Mouse (Mus musculus) kidney, postnatal 0 days (tissue): ENCODE data around the gene Cytl1. TPM values are rescaled to one million over a fixed set of nuclear protein-coding genes. Genes with fewer than 3 reads are reported as not detected.

Experiments
- ATAC-seq: fragments of 200-750 bp; cut with Nextera tagmentation; replicated peaks from 2 replicates; pipeline ENCODE4 v1.8.0; 2017; ENCODE audit warnings: low read depth, moderate number of reproducible peaks, moderate TSS enrichment, moderate library complexity; ENCODE audit not compliant: low FRiP score
- DNase-seq: peaks from one replicate; pipeline ENCODE4 v3.0.0-alpha.2; 2016; ENCODE audit warnings: low spot score
- H3K27ac ChIP-seq: fragments of 300-500 bp; sonication (generic); 2 replicates; pipeline ENCODE4 v1.5.1; 2014; ENCODE audit warnings: mild to moderate bottlenecking
- H3K27me3 ChIP-seq: fragments of 300-500 bp; sonication (generic); 2 replicates; pipeline ENCODE4 v1.6.1; 2014; ENCODE audit warnings: low read length, mixed read lengths; ENCODE audit not compliant: insufficient read depth
- H3K36me3 ChIP-seq: fragments of 300-500 bp; sonication (generic); 2 replicates; pipeline ENCODE4 v1.6.1; 2014; ENCODE audit warnings: low read length, mixed read lengths; ENCODE audit not compliant: insufficient read depth
- H3K4me1 ChIP-seq: fragments of 300-500 bp; sonication (generic); replicated peaks from 2 replicates; pipeline ENCODE4 v1.6.1; 2014; ENCODE audit warnings: antibody characterized with exemption, low read length, mixed read lengths; ENCODE audit not compliant: insufficient read depth
- H3K4me2 ChIP-seq: fragments of 300-500 bp; sonication (generic); 2 replicates; pipeline ENCODE4 v1.6.1; 2014; ENCODE audit warnings: mild to moderate bottlenecking, low read length, moderate library complexity, mixed read lengths
- H3K4me3 ChIP-seq: fragments of 300-500 bp; sonication (generic); replicated peaks from 2 replicates; pipeline ENCODE4 v1.5.1; 2014; ENCODE audit warnings: low read depth, low read length
- H3K9ac ChIP-seq: fragments of 300-500 bp; sonication (generic); 2 replicates; pipeline ENCODE4 v1.6.1; 2014; ENCODE audit warnings: low read depth, low read length
- H3K9me3 ChIP-seq: fragments of 300-500 bp; sonication (generic); replicated peaks from 2 replicates; pipeline ENCODE4 v1.6.1; 2016; ENCODE audit warnings: low read length, inconsistent platforms, mixed read lengths
- CTCF ChIP-seq: IDR thresholded peaks from 2 replicates; pipeline ENCODE4 v1.5.1; 2016; ENCODE audit warnings: antibody characterized with exemption, low read depth, mild to moderate bottlenecking, moderate library complexity
- WGBS: fragments of 180-500 bp; shearing (Covaris S2); extraction: QIAGEN DNeasy Blood & Tissue Kit; methylation state at CpG from one replicate; pipeline ENCODE4 v1.1.7; 2014; 5-methylcytosine and 5-hydroxymethylcytosine counted together
- polyA plus RNA-seq: library from polyadenylated mRNA; unstranded; fragments of >200 nt; fragmentation: Nextera tagmentation; extraction: Ambion mirVana; gene quantifications from 2 replicates; pipeline ENCODE4 v1.2.1, GENCODE M21; 2015

Gene Cytl1
- polyA plus RNA-seq, 1 experiment from 2014 or later, result 2.9 TPM

- Histone ChIP-seq H3K9me3 (no peaks in the 10 kb centered on the region), H3K27ac (no peak overlapping the region), H3K9ac (no peak overlapping the region), H3K4me1 (no peaks in the 10 kb centered on the region), H3K36me3 (no peaks in the 10 kb centered on the region), H3K27me3 (no peaks in the 10 kb centered on the region), H3K4me2 (no peak overlapping the region), H3K4me3 (no peak overlapping the region)
- ATAC-seq (no peak), DNase-seq (no peak)
- 83% methylated on average over 5 of the region's 5 CpGs for WGBS
- TF ChIP-seq CTCF, result no peak
These were observed 25.9 kb upstream of the Cytl1 start for GRCm38 (mm10) chr5:37709257-37709904.

- H3K27ac ChIP-seq, result no peak within 1 kb of the TSS
- TF ChIP-seq CTCF, result no peak
- peak within 1 kb of the TSS; percentile 42; the same call in 1 of the 2 replicates for H3K9ac ChIP-seq
- DNase-seq (peak; percentile 40), ATAC-seq (peak; percentile 55; the same call in 1 of the 2 replicates)
- H3K4me1 ChIP-seq, result no peaks in the 10 kb centered on the region
- peak within 1 kb of the TSS; percentile 72 for H3K4me2 ChIP-seq
- peak within 1 kb of the TSS; percentile 35 for H3K4me3 ChIP-seq
- H3K27me3 ChIP-seq, result no peaks in the 10 kb centered on the region
- WGBS, result 1% methylated on average over 40 of the region's 40 CpGs
- H3K9me3 ChIP-seq, result no peaks in the 10 kb centered on the region
- H3K36me3 ChIP-seq, result no peaks in the 10 kb centered on the region
These were observed 18.6 kb upstream of the Cytl1 start, which contains the start of gene Stk32b for GRCm38 (mm10) chr5:37716505-37717372. TSS of gene Stk32b (minus strand) at chr5:37717171.

- peak; percentile 79 for TF ChIP-seq CTCF
- H3K27ac ChIP-seq, result no peak overlapping the region
- peak overlapping the region; percentile 42; the same call in 1 of the 2 replicates for H3K9ac ChIP-seq
- no peaks in the 10 kb centered on the region for H3K9me3 ChIP-seq
- peak; percentile 61 for DNase-seq
- ATAC-seq, result no peak; the same call in 1 of the 2 replicates
- H3K36me3 ChIP-seq, result no peaks in the 10 kb centered on the region
- H3K27me3 ChIP-seq, result no peaks in the 10 kb centered on the region
- peak overlapping the region; percentile 35 for H3K4me3 ChIP-seq
- H3K4me2 ChIP-seq, result peak overlapping the region; percentile 72
- WGBS, result 0% methylated on average over 14 of the region's 14 CpGs
- no peaks in the 10 kb centered on the region for H3K4me1 ChIP-seq
These were observed 17.8 kb upstream of the Cytl1 start for GRCm38 (mm10) chr5:37717384-37717963.

- Histone ChIP-seq H3K4me2 (no peak overlapping the region), H3K9me3 (no peaks in the 10 kb centered on the region), H3K27ac (no peak overlapping the region), H3K4me1 (no peaks in the 10 kb centered on the region), H3K9ac (no peak overlapping the region), H3K36me3 (no peaks in the 10 kb centered on the region), H3K4me3 (no peak overlapping the region), H3K27me3 (no peaks in the 10 kb centered on the region)
- ATAC-seq, result no peak
- TF ChIP-seq CTCF, result no peak
- no peak for DNase-seq
- WGBS, result 9% methylated on average over 6 of the region's 6 CpGs
These were observed 14.6 kb upstream of the Cytl1 start for GRCm38 (mm10) chr5:37720670-37721069.

- H3K27ac ChIP-seq, result no peak overlapping the region
- no peaks in the 10 kb centered on the region for H3K36me3 ChIP-seq
- WGBS, result 62% methylated on average over 4 of the region's 4 CpGs
- no peak overlapping the region for H3K9ac ChIP-seq
- no peaks in the 10 kb centered on the region for H3K4me1 ChIP-seq
- ATAC-seq (no peak), DNase-seq (no peak)
- no peak overlapping the region for H3K4me3 ChIP-seq
- H3K9me3 ChIP-seq, result no peaks in the 10 kb centered on the region
- no peak overlapping the region for H3K4me2 ChIP-seq
- TF ChIP-seq CTCF, result no peak
- no peaks in the 10 kb centered on the region for H3K27me3 ChIP-seq
These were observed 10.0 kb upstream of the Cytl1 start for GRCm38 (mm10) chr5:37725220-37725886.

GRCm38 (mm10) chr5:37730781-37731180 is 4.5 kb upstream of the Cytl1 start:
- H3K27me3 ChIP-seq, result no peaks in the 10 kb centered on the region
- no peaks in the 10 kb centered on the region for H3K36me3 ChIP-seq

More at GRCm38 (mm10) chr5:37730781-37731180, 4.5 kb upstream of the Cytl1 start:
- Histone ChIP-seq H3K4me1 (no peaks in the 10 kb centered on the region), H3K9me3 (no peaks in the 10 kb centered on the region), H3K4me3 (no peak overlapping the region), H3K4me2 (no peak overlapping the region), H3K9ac (no peak overlapping the region), H3K27ac (no peak overlapping the region)
- 76% methylated on average over 2 of the region's 2 CpGs for WGBS
- no peak for TF ChIP-seq CTCF
- ATAC-seq (no peak), DNase-seq (no peak)
